ENCODE assay signal across 11 mouse cellular contexts in genomic region chr9:44537625-44538301, GRCm38 (mm10). TPM values are rescaled to one million over a fixed set of nuclear protein-coding genes. Genes with fewer than 3 reads are reported as not detected.
DNase-seq lines count a peak whose midpoint lies in the region; ATAC-seq and TF ChIP-seq lines count a peak whose summit lies in the region.
"Had no signal": no experiment of that assay in that cellular context is flagged by ENCODE, and none has a peak within 500 bp of the region (broad histone marks: within the 10 kb centered on the region; RNA-seq: fewer than 3 reads in every experiment).

No protein-coding gene starts in this region.

- H3K27ac ChIP-seq in kidney, embryonic 15.5 days, result no peak overlapping the region
- H3K27ac ChIP-seq in stomach, embryonic 16.5 days (ENCODE audit: low read length), result no peak overlapping the region
- H3K27ac ChIP-seq in forebrain, postnatal 0 days (ENCODE audit: low read depth, low read length), result no peak overlapping the region
- no peak overlapping the region for H3K27ac ChIP-seq in midbrain, postnatal 0 days (ENCODE audit: low read depth, low read length)
- H3K27ac ChIP-seq in intestine, embryonic 15.5 days, result no peak overlapping the region

- no peak for DNase-seq in kidney, adult 11 months
- DNase-seq in T-cell, adult 2 months (ENCODE audit: low spot score), result peak; percentile 46
- DNase-seq in liver, result peak; percentile 34
- DNase-seq in forebrain, postnatal 0 days, result no peak
- no peak for DNase-seq in midbrain, postnatal 0 days (ENCODE audit: low spot score)
- DNase-seq: cerebellum, adult 8-10 months; kidney, adult 9 months; right cerebral cortex, postnatal 25 days had no signal

- no peak for TF ChIP-seq CTCF in forebrain, postnatal 0 days (IDR thresholded peaks at IDR 0.05; ENCODE audit: low read depth)
- TF ChIP-seq CTCF in midbrain, postnatal 0 days (IDR thresholded peaks at IDR 0.05), result no peak

- no peak overlapping the region for H3K4me3 ChIP-seq in kidney, embryonic 15.5 days (replicated peaks)
- H3K4me3 ChIP-seq in stomach, embryonic 16.5 days (replicated peaks; ENCODE audit: low read length), result no peak overlapping the region
- H3K4me3 ChIP-seq in forebrain, postnatal 0 days (ENCODE audit: low read depth, low read length), result no peak overlapping the region
- no peak overlapping the region for H3K4me3 ChIP-seq in midbrain, postnatal 0 days (ENCODE audit: low read depth, low read length)
- H3K4me3 ChIP-seq in intestine, embryonic 15.5 days (replicated peaks), result no peak overlapping the region

- peak overlapping the region; percentile 34 for H3K4me2 ChIP-seq in kidney, embryonic 15.5 days
- H3K4me2 ChIP-seq in stomach, embryonic 16.5 days (ENCODE audit: low read depth, low read length), result no peak overlapping the region
- no peak overlapping the region for H3K4me2 ChIP-seq in forebrain, postnatal 0 days (ENCODE audit: low read depth)
- H3K4me2 ChIP-seq in midbrain, postnatal 0 days (ENCODE audit: low read depth, low read length, poor library complexity, severe bottlenecking), result no peak overlapping the region
- H3K4me2 ChIP-seq in intestine, embryonic 15.5 days (replicated peaks), result no peak overlapping the region

- H3K4me1 ChIP-seq in kidney, embryonic 15.5 days, result peaks cover 14% of the 10 kb centered on the region
- no peaks in the 10 kb centered on the region for H3K4me1 ChIP-seq in stomach, embryonic 16.5 days (ENCODE audit: control insufficient read depth, insufficient read depth, low read length)
- no peaks in the 10 kb centered on the region for H3K4me1 ChIP-seq in forebrain, postnatal 0 days (ENCODE audit: insufficient read depth)
- no peaks in the 10 kb centered on the region for H3K4me1 ChIP-seq in midbrain, postnatal 0 days (ENCODE audit: insufficient read depth, low read length)
- no peaks in the 10 kb centered on the region for H3K4me1 ChIP-seq in intestine, embryonic 15.5 days (replicated peaks)

- H3K27me3 ChIP-seq in kidney, embryonic 15.5 days, result no peaks in the 10 kb centered on the region
- H3K27me3 ChIP-seq in stomach, embryonic 16.5 days (ENCODE audit: control insufficient read depth, insufficient read depth, low read length), result no peaks in the 10 kb centered on the region
- H3K27me3 ChIP-seq in forebrain, postnatal 0 days (ENCODE audit: insufficient read depth, low read length), result no peaks in the 10 kb centered on the region
- no peaks in the 10 kb centered on the region for H3K27me3 ChIP-seq in midbrain, postnatal 0 days (ENCODE audit: insufficient read depth, low read length)
- no peaks in the 10 kb centered on the region for H3K27me3 ChIP-seq in intestine, embryonic 15.5 days (replicated peaks)

- no peak for ATAC-seq in kidney, embryonic 15.5 days (replicated peaks; ENCODE audit: low FRiP score)
- 0 out of 2 replicates have a peak, but pooled peaks have one; percentile 21 for ATAC-seq in stomach, embryonic 16.5 days (ENCODE audit: insufficient read depth, low FRiP score)
- ATAC-seq in forebrain, postnatal 0 days, result no peak
- no peak for ATAC-seq in midbrain, postnatal 0 days (ENCODE audit: low FRiP score)
- ATAC-seq in intestine, embryonic 15.5 days, result no peak

- H3K9me3 ChIP-seq in kidney, embryonic 15.5 days (replicated peaks), result no peaks in the 10 kb centered on the region
- no peaks in the 10 kb centered on the region for H3K9me3 ChIP-seq in stomach, embryonic 16.5 days (replicated peaks; ENCODE audit: control insufficient read depth, low read length)
- no peaks in the 10 kb centered on the region for H3K9me3 ChIP-seq in forebrain, postnatal 0 days (ENCODE audit: low read length)
- H3K9me3 ChIP-seq in midbrain, postnatal 0 days (ENCODE audit: low read length), result no peaks in the 10 kb centered on the region
- no peaks in the 10 kb centered on the region for H3K9me3 ChIP-seq in intestine, embryonic 15.5 days

- WGBS in kidney, embryonic 15.5 days, result 50% methylated on average over 19 of the region's 19 CpGs
- 53% methylated on average over 19 of the region's 19 CpGs for WGBS in stomach, embryonic 16.5 days
- WGBS in forebrain, postnatal 0 days, result 83% methylated on average over 19 of the region's 19 CpGs
- 75% methylated on average over 19 of the region's 19 CpGs for WGBS in midbrain, postnatal 0 days
- WGBS in intestine, embryonic 15.5 days, result 64% methylated on average over 19 of the region's 19 CpGs

- H3K9ac ChIP-seq in kidney, embryonic 15.5 days, result no peak overlapping the region
- no peak overlapping the region for H3K9ac ChIP-seq in stomach, embryonic 16.5 days (ENCODE audit: low read length)
- no peak overlapping the region for H3K9ac ChIP-seq in forebrain, postnatal 0 days
- no peak overlapping the region for H3K9ac ChIP-seq in midbrain, postnatal 0 days (replicated peaks; ENCODE audit: low read length, poor library complexity, severe bottlenecking)
- H3K9ac ChIP-seq in intestine, embryonic 15.5 days, result no peak overlapping the region

- no peaks in the 10 kb centered on the region for H3K36me3 ChIP-seq in kidney, embryonic 15.5 days
- no peaks in the 10 kb centered on the region for H3K36me3 ChIP-seq in stomach, embryonic 16.5 days (ENCODE audit: control insufficient read depth, insufficient read depth, low read length)
- no peaks in the 10 kb centered on the region for H3K36me3 ChIP-seq in forebrain, postnatal 0 days (ENCODE audit: insufficient read depth)
- no peaks in the 10 kb centered on the region for H3K36me3 ChIP-seq in midbrain, postnatal 0 days (ENCODE audit: insufficient read depth, low read length)
- H3K36me3 ChIP-seq in intestine, embryonic 15.5 days, result no peaks in the 10 kb centered on the region

RNA-seq across cellular contexts. Expression of gene Cxcr5, which starts 23.9 kb away (rescaled TPM):
- polyA plus RNA-seq in kidney, embryonic 15.5 days (2015; fragmentation: Nextera tagmentation; extraction: Ambion mirVana), result not detected in 2 replicates
- polyA plus RNA-seq in stomach, embryonic 16.5 days (2015; fragmentation: Nextera tagmentation; extraction: Ambion mirVana), result 0.34 and 0.49 TPM in 2 replicates
- total RNA-seq in forebrain, postnatal 0 days (2014; rRNA removed), result not detected in 2 replicates
- not detected in 2 replicates for polyA plus RNA-seq in forebrain, postnatal 0 days (2015; fragmentation: Nextera tagmentation; extraction: Ambion mirVana)
- not detected in 2 replicates for total RNA-seq in midbrain, postnatal 0 days (2014; rRNA removed)
- not detected in 2 replicates for polyA plus RNA-seq in midbrain, postnatal 0 days (2015; fragmentation: Nextera tagmentation; extraction: Ambion mirVana)
- 1.3 TPM in 2 replicates for polyA plus RNA-seq in intestine, embryonic 15.5 days (2015; fragmentation: Nextera tagmentation; extraction: Ambion mirVana)

RNA-seq across cellular contexts. Expression of gene Bcl9l, which starts 55.1 kb away (rescaled TPM):
- 11.3 and 11.7 TPM in 2 replicates for polyA plus RNA-seq in kidney, embryonic 15.5 days (2015; fragmentation: Nextera tagmentation; extraction: Ambion mirVana)
- 9.0 and 10.6 TPM in 2 replicates for polyA plus RNA-seq in stomach, embryonic 16.5 days (2015; fragmentation: Nextera tagmentation; extraction: Ambion mirVana)
- total RNA-seq in forebrain, postnatal 0 days (2014; rRNA removed), result 29.2 and 38.7 TPM in 2 replicates
- polyA plus RNA-seq in forebrain, postnatal 0 days (2015; fragmentation: Nextera tagmentation; extraction: Ambion mirVana), result 9.3 and 13.0 TPM in 2 replicates
- 42.1 and 61.1 TPM in 2 replicates for total RNA-seq in midbrain, postnatal 0 days (2014; rRNA removed)
- polyA plus RNA-seq in midbrain, postnatal 0 days (2015; fragmentation: Nextera tagmentation; extraction: Ambion mirVana), result 10.0 and 10.4 TPM in 2 replicates
- 7.5 and 7.8 TPM in 2 replicates for polyA plus RNA-seq in intestine, embryonic 15.5 days (2015; fragmentation: Nextera tagmentation; extraction: Ambion mirVana)

Comparison
In these comparisons a context has a peak if more than half of its experiments do, and no peak if none do; other contexts are left out.
1. DNase-seq: peak in T-cell, adult 2 months (single experiment) and liver (single experiment); none in kidney, adult 11 months (single experiment), forebrain, postnatal 0 days (single experiment) and midbrain, postnatal 0 days (single experiment).